Mouse (Mus musculus): ENCODE measurements around the gene Gabbr1. TPM values are rescaled to one million over a fixed set of nuclear protein-coding genes. Genes with fewer than 3 reads are reported as not detected.

Gene Gabbr1
- polyA plus RNA-seq, 1 experiment = 28.7 TPM

GRCm38 (mm10) chr17:37072080-37072729 is 26.4 kb downstream of the Gabbr1 start:
- H3K27me3 ChIP-seq (ENCODE audit: control insufficient read depth, insufficient read depth, low read length) = no peaks in the 10 kb centered on the region
- H3K36me3 ChIP-seq (ENCODE audit: control insufficient read depth, insufficient read depth, low read length) = peaks cover 7% of the 10 kb centered on the region
- 91% methylated on average over 12 of the region's 12 CpGs for WGBS
- H3K4me3 ChIP-seq (ENCODE audit: extremely low read depth, insufficient read depth, insufficient read length) = no peak overlapping the region
- no peaks in the 10 kb centered on the region for H3K4me1 ChIP-seq (ENCODE audit: control insufficient read depth, insufficient read depth, insufficient read length)
- no peak for DNase-seq (ENCODE audit: low read depth in 1 of 2, low spot score in 2 of 2)
- H3K27ac ChIP-seq (ENCODE audit: insufficient read depth, low read length) = no peak overlapping the region
- TF ChIP-seq POLR2A (IDR thresholded peaks at IDR 0.05; ENCODE audit: low read depth, low read length) (no peak), CTCF (IDR thresholded peaks at IDR 0.05; ENCODE audit: extremely low read depth, insufficient read depth, insufficient read length, insufficient replicate concordance) (no peak)

DNA sequence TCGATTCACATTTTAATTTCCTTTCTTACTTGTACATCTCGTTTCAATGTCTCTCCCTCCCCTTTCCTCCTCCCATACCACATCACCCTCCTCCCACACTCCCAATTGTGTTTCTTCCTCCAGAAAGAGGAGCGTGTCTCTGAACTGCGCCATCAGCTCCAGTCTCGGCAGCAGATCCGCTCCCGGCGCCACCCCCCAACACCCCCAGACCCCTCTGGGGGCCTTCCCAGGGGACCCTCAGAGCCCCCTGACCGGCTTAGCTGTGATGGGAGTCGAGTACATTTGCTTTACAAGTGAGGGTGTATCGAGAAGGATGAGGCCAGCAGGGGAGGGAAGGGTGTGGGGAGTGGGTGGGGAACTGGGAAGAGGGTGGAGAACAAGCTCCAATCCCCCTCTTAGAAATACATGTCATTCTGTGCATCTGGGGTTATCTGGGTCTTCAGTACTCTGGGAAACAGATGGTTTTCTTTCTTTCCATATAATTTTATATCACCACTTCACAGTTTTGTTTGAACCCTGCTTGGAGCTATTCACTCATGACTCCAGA is 27.0 kb downstream of the Gabbr1 start:
- no peak for DNase-seq (ENCODE audit: low read depth in 1 of 2, low spot score in 2 of 2)
- H3K4me1 ChIP-seq (ENCODE audit: control insufficient read depth, insufficient read depth, insufficient read length) = no peaks in the 10 kb centered on the region
- no peaks in the 10 kb centered on the region for H3K27me3 ChIP-seq (ENCODE audit: control insufficient read depth, insufficient read depth, low read length)
- H3K4me3 ChIP-seq (ENCODE audit: extremely low read depth, insufficient read depth, insufficient read length) = no peak overlapping the region
- no peak for TF ChIP-seq CTCF (IDR thresholded peaks at IDR 0.05; ENCODE audit: extremely low read depth, insufficient read depth, insufficient read length, insufficient replicate concordance)
- no peak for TF ChIP-seq POLR2A (IDR thresholded peaks at IDR 0.05; ENCODE audit: low read depth, low read length)
- no peak overlapping the region for H3K27ac ChIP-seq (ENCODE audit: insufficient read depth, low read length)
- peaks cover 7% of the 10 kb centered on the region for H3K36me3 ChIP-seq (ENCODE audit: control insufficient read depth, insufficient read depth, low read length)
- WGBS = 83% methylated on average over 11 of the region's 11 CpGs

DNA sequence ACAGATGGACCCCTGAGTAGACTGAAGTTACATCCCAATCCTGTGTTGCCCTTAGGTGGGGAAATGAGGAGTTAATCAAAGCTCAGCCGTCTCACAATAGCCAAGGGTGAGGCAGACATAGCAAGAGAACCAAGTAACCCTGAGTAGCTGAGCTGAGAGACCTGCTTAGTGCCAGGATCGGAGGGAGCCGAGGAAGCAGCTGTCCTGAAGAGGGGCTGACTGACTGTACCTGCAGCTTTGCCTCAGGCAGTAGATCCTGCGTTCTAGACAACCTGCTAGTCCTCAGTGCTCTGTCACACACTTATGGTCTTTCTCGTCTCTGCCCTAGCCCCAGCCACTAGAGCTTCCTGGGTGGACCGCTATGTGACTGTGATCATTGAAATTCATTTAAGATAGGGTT is 29.4 kb downstream of the Gabbr1 start:
- no peaks in the 10 kb centered on the region for H3K27me3 ChIP-seq (ENCODE audit: control insufficient read depth, insufficient read depth, low read length)
- no peak overlapping the region for H3K4me3 ChIP-seq (ENCODE audit: extremely low read depth, insufficient read depth, insufficient read length)
- H3K36me3 ChIP-seq (ENCODE audit: control insufficient read depth, insufficient read depth, low read length) = peaks cover 4% of the 10 kb centered on the region
- H3K27ac ChIP-seq (ENCODE audit: insufficient read depth, low read length) = no peak overlapping the region
- no peaks in the 10 kb centered on the region for H3K4me1 ChIP-seq (ENCODE audit: control insufficient read depth, insufficient read depth, insufficient read length)
- no peak for DNase-seq (ENCODE audit: low read depth in 1 of 2, low spot score in 2 of 2)
- TF ChIP-seq CTCF (IDR thresholded peaks at IDR 0.05; ENCODE audit: extremely low read depth, insufficient read depth, insufficient read length, insufficient replicate concordance) (no peak), POLR2A (IDR thresholded peaks at IDR 0.05; ENCODE audit: low read depth, low read length) (no peak)
- WGBS = 91% methylated on average over 6 of the region's 6 CpGs

- Histone ChIP-seq H3K27me3 (ENCODE audit: control insufficient read depth, insufficient read depth, low read length) (no peaks in the 10 kb centered on the region), H3K36me3 (ENCODE audit: control insufficient read depth, insufficient read depth, low read length) (peaks cover 2% of the 10 kb centered on the region; the same call in 1 of the 2 replicates), H3K27ac (ENCODE audit: insufficient read depth, low read length) (no peak overlapping the region), H3K4me3 (ENCODE audit: extremely low read depth, insufficient read depth, insufficient read length) (no peak overlapping the region), H3K4me1 (ENCODE audit: control insufficient read depth, insufficient read depth, insufficient read length) (no peaks in the 10 kb centered on the region)
- no peak for DNase-seq (ENCODE audit: low read depth in 1 of 2, low spot score in 2 of 2)
- WGBS = 88% methylated on average over 2 of the region's 2 CpGs
- TF ChIP-seq CTCF (IDR thresholded peaks at IDR 0.05; ENCODE audit: extremely low read depth, insufficient read depth, insufficient read length, insufficient replicate concordance) = no peak
- no peak for TF ChIP-seq POLR2A (IDR thresholded peaks at IDR 0.05; ENCODE audit: low read depth, low read length)
Measured at GRCm38 (mm10) chr17:37075766-37076165, 30.0 kb downstream of the Gabbr1 start.

DNA sequence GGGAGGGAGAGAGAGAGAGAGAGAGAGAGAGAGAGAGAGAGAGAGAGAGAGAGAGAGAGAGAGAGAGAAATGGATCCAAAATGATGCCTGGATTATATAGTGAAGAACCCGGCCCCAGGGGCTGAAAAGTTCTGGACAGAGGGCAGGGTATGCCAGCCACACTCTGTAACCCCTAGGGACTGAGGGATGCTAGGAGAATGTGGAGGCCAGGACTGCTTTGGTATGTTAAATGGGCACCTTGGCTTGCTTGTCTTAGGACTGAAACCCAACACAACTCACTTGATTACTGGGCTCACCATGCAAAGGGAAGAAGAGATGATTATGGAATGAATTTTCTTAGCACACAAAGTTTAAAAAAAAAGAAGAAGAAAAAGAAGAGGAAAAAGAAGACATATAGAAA is 32.4 kb downstream of the Gabbr1 start:
- H3K27ac ChIP-seq (ENCODE audit: insufficient read depth, low read length) = no peak overlapping the region
- TF ChIP-seq CTCF (IDR thresholded peaks at IDR 0.05; ENCODE audit: extremely low read depth, insufficient read depth, insufficient read length, insufficient replicate concordance) (no peak), POLR2A (IDR thresholded peaks at IDR 0.05; ENCODE audit: low read depth, low read length) (no peak)
- H3K4me1 ChIP-seq (ENCODE audit: control insufficient read depth, insufficient read depth, insufficient read length) = no peaks in the 10 kb centered on the region
- no peaks in the 10 kb centered on the region for H3K36me3 ChIP-seq (ENCODE audit: control insufficient read depth, insufficient read depth, low read length)
- no peaks in the 10 kb centered on the region for H3K27me3 ChIP-seq (ENCODE audit: control insufficient read depth, insufficient read depth, low read length)
- 93% methylated on average over 1 of the region's 1 CpGs for WGBS
- no peak overlapping the region for H3K4me3 ChIP-seq (ENCODE audit: extremely low read depth, insufficient read depth, insufficient read length)
- no peak for DNase-seq (ENCODE audit: low read depth in 1 of 2, low spot score in 2 of 2)

DNA sequence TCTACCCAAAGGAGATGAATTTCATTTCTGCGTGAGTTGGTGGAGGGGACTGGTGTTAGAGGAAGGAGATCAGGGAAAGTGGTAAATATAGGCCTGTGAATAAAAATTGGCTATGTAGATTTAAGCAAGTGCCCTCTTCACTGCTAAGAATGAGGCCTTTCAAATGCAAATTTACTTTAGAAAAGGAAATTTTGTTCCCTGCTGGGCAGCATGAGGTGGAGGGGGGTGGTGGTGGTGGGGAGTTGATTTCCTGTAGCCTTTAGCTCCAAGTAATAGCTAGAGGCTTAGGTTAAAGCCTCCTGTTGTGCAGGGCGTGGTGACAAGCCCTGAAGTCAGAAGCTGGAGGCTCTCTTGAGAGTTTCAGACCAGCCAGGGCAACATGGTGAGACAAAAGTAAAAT is 33.2 kb downstream of the Gabbr1 start:
- no peak overlapping the region for H3K27ac ChIP-seq (ENCODE audit: insufficient read depth, low read length)
- no peak for TF ChIP-seq POLR2A (IDR thresholded peaks at IDR 0.05; ENCODE audit: low read depth, low read length)
- H3K4me1 ChIP-seq (ENCODE audit: control insufficient read depth, insufficient read depth, insufficient read length) = no peaks in the 10 kb centered on the region
- H3K27me3 ChIP-seq (ENCODE audit: control insufficient read depth, insufficient read depth, low read length) = no peaks in the 10 kb centered on the region
- DNase-seq (ENCODE audit: low read depth in 1 of 2, low spot score in 2 of 2) = no peak
- H3K4me3 ChIP-seq (ENCODE audit: extremely low read depth, insufficient read depth, insufficient read length) = no peak overlapping the region
- H3K36me3 ChIP-seq (ENCODE audit: control insufficient read depth, insufficient read depth, low read length) = no peaks in the 10 kb centered on the region
- 64% methylated on average over 2 of the region's 2 CpGs for WGBS

GRCm38 (mm10) chr17:37080119-37080518 is 34.4 kb downstream of the Gabbr1 start:
- DNase-seq (ENCODE audit: low read depth in 1 of 2, low spot score in 2 of 2) = no peak
- no peaks in the 10 kb centered on the region for H3K36me3 ChIP-seq (ENCODE audit: control insufficient read depth, insufficient read depth, low read length)
- no peaks in the 10 kb centered on the region for H3K4me1 ChIP-seq (ENCODE audit: control insufficient read depth, insufficient read depth, insufficient read length)
- H3K4me3 ChIP-seq (ENCODE audit: extremely low read depth, insufficient read depth, insufficient read length) = no peak overlapping the region
- no peaks in the 10 kb centered on the region for H3K27me3 ChIP-seq (ENCODE audit: control insufficient read depth, insufficient read depth, low read length)
- no peak for TF ChIP-seq CTCF (IDR thresholded peaks at IDR 0.05; ENCODE audit: extremely low read depth, insufficient read depth, insufficient read length, insufficient replicate concordance)
- TF ChIP-seq POLR2A (IDR thresholded peaks at IDR 0.05; ENCODE audit: low read depth, low read length) = no peak
- WGBS = 62% methylated on average over 5 of the region's 5 CpGs
- no peak overlapping the region for H3K27ac ChIP-seq (ENCODE audit: insufficient read depth, low read length)

Data from spleen, adult 2 months (tissue).